Mouse (Mus musculus): ENCODE results near the gene March9.

The March9 gene

DNA sequence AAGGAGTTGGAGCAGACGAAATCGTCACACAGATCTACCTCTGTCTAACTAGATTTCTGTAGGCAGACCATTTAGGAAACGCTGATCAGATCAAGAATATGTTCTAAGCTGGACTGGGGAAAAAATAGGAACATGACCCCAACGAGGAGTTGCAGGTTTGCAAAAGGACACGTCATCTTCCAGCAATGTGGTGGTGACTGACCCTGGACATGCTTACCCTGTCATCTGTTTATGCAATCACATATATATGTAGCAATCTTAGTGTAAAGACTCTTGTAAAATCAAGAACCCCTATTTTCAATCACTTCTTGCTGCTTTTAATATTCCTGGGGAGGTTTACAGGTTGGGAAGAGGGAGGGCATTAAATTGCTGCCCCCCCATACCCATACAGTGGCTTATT, 2.5 kb upstream of the March9 start:
- DNase-seq: no peak

DNA sequence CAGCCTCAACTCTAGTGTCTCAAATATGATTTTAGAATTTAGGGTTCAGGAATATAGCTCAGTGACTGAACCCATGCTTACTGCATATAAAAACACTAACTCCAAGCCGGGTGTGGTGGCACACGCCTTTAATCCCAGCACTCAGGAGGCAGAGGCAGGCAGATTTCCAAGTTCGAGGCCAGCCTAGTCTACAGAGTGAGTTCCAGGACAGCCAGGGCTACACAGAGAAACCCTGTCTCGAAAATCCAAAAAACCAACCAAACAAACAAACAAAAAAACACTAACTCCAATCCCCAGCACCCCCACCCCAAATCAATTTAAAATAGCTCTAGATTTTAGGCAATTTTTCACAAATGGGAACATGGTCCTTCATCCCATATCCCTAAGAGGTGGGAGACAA, 2.1 kb upstream of the March9 start:
- peak in 1 of 2 experiments; percentile 38 for DNase-seq

DNA sequence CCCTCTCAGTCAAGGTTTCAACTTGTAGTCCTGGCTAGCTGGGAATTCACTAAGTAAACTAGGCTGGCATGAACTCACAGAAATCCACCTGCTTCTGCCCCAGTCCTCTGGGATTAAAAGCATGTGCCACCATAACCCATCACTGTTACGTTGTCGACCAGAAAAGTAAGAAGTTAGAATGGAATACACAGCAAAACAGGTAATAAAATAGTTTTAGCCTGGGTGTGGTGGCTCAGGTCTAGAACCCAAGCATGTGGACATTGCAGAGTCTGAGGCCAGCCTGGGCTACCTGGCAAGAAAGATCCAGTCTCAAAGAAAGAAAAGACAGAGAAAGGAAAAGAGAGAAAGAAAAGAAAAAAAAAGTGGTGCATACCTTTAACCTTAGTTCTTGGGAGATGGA, 1.5 kb upstream of the March9 start:
- no peak for DNase-seq

DNA sequence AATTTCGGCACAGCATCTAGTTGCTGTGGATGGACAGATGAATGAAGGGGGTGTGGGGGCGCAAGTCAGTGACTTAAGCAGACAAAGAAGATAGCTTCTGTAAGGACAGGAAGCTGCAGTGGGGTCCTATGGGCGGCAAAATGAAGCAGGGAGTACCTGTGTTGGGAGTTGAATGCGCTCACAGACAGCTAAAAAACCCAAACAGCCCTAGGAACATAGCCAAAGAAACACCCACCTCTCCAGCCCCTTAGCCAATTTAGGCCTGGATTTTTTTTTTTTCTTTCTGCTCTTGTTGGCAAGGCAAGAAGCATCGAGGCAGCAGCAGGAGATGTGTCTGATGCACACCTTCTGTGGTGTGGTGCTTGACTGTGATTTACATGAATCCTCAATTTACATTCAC, 1.1 kb upstream of the March9 start:
- DNase-seq: no peak

DNA sequence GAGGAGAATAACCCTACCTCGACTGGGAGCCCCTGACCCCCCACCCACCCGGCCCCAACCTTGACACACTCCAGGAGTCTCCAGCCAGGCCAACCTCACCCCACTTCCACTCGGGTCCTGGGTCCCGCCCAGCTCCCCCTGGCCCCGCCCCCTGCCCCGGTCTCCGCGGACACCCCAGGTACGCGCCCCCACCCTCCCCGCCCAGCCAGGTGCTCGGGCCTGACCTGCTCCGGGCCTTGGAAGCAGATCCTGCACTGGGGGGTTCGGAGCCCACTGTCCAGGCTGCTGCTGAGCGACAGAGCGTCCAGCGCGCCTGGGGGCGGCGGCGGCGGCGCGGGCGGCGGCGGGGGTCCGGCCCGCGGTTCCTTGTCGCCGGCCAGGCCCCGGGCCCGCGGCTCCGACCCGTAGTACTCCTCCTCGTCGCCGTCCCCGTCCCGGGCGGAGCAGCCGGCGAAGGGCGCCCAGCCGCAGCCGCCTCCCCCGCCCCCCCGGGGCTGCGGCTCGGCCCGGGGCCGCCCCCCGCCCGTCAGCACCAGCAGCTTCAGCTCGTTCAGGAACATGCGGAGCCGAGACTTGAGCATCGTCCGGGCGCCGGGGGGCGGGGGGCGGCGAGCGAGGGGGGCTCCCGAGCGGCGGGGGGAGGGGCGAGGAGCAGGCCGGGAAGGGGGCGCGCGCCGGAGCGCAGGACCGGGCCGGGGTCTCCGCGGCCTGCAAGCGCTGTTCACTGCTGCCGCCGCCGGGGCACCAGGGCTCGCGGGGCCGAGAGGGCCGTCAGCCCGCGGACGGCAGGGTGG, 613 bp downstream of the March9 start:
- peak in 1 of 2 experiments; percentile 66 for DNase-seq

DNA sequence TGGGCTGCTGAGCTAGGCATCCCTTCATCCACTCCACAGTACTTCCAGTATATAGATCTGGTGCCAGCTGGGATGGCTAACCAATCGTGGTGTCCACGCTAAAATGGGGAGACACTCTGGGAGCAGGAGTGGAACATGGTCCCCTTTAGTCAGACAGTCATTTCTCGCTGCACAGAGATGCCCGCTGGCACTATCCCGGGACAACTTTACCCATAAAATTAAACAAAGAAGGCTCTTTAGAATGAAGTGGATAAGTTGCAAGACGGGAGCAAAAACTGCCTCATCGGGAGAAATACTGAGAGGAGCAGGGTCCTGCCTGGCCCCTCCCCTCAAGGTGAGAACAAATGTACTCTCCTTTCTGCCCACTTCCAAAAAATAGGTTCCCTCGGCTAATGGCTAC, 1.3 kb downstream of the March9 start:
- DNase-seq: peak in 1 of 2 experiments; percentile 39

DNA sequence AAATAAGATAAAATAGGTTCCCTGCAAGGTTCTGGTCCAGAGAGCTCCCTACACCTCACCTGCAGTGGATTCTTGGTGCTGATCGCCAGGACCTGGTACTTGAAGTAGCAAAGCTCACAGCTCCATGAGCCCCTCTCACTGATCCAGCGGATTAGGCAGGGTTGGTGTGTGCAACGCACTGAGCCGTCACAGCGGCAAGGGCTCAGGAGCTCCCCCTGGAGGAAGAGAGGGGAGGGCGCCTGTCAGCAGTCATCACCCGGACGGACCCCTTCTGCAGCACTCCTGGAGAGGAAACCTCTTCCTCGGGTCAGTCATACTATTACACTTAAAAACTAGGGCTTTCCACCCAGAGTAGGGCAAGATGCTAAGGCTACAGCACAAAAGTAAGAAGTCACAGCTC, 1.8 kb downstream of the March9 start:
- DNase-seq: peak; percentile 83 to 89

DNA sequence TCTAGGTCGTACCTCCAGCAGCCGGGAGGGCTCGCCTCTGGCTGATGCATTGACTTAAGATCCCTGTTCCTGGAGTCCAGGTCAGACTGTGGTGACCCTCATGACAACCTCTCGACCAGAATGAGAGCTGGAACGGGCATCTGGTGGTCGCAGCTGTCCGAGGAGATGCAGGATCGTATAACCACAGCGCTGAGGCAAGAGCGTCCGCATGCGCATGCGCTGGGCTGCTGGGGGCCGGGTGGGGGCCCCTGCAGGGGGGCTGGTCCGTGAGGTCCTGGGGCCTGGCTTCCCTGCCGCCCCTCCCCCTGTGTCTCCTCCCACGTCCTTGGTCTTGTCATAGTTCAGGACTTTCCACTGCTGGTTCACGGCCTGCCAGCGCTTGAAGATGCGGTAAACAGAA, 3.5 kb downstream of the March9 start:
- peak in 1 of 2 experiments; percentile 39 for DNase-seq

DNA sequence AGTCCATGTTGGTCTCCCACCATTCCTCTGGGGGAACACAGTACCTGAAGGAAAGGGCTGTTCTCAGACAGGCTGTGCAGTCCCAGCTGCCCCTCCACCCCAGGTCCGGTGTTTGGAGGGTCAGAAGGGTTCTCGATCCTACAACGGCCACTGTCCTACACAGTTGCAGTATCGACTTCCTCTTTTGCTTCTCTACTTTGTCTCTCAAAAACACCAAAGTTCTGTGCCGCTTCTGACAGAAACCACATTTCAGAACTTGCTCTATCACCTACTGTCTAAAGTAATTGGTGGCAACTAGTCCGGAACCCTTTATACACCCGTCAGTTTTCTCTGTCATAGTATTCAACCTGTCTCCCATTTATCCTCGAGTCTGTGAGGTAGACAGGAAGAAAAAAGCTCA, 4.6 kb downstream of the March9 start:
- no peak for DNase-seq

DNA sequence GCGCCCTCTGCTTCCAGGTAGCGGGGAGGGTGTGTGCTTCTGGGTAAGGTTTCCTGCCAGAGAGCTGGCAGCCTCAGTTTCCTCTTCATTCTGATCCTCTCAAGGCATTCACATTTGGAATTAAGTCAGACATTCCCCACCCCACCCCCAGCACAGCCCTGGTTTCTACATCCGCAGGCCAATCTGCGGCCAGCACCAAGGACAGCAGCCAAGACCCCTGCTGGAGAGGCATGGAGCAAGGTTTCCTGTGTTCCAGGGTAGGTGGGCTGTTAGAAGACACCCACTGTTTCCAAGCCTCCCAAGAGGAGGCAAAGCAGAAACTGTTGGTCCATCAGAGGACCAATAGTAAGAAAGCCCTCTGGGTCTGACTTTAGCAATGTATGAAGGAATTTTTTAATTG, 5.3 kb downstream of the March9 start:
- DNase-seq: peak in 1 of 2 experiments; percentile 50

DNA sequence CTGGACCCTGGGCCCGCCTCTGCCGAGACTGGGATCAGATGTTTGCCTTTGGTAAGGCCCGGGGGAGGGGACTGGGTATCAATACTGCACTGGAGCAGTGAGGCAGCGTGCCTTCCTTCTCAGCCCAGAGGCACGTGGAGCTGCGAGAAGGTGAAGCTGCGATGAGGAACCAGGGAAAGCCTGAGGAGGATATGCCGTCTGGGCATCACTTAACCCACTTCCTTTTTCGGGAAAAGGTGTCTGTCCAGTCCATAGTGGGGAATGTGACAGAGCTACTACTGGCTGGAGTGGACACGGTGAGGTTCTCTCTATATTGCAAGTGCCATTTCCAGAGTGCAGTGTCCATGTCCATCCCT, 9.9 kb downstream of the March9 start:
- DNase-seq: no peak

DNA sequence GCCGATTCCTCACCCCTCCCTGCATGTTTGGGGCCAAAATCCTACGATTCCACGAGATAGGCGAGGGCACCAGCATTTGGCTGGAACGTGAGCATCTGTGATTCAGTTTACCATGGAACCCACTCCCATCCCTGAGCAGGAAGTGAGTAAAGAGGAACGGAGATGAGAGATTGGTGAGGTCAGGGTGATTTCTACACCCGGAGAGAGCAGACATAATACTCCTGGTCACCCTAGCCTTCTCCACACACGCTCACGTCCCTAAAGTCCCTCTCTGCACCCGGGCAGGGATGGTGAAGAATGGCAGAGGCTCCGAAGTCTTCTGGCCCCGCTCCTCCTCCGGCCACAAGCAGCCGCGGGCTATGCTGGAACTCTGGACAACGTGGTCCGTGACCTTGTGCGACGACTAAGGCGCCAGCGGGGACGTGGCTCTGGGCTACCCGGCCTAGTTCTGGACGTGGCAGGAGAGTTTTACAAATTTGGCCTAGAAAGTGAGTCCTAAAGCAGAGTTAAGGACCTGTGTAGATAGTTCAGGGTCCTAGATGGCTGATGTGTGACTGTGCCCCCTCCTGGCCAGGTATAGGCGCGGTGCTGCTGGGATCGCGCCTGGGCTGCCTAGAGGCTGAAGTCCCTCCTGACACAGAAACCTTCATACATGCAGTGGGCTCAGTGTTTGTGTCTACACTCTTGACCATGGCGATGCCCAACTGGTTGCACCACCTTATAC, 10.4 kb downstream of the March9 start:
- DNase-seq: peak in 1 of 2 experiments; percentile 47

DNA sequence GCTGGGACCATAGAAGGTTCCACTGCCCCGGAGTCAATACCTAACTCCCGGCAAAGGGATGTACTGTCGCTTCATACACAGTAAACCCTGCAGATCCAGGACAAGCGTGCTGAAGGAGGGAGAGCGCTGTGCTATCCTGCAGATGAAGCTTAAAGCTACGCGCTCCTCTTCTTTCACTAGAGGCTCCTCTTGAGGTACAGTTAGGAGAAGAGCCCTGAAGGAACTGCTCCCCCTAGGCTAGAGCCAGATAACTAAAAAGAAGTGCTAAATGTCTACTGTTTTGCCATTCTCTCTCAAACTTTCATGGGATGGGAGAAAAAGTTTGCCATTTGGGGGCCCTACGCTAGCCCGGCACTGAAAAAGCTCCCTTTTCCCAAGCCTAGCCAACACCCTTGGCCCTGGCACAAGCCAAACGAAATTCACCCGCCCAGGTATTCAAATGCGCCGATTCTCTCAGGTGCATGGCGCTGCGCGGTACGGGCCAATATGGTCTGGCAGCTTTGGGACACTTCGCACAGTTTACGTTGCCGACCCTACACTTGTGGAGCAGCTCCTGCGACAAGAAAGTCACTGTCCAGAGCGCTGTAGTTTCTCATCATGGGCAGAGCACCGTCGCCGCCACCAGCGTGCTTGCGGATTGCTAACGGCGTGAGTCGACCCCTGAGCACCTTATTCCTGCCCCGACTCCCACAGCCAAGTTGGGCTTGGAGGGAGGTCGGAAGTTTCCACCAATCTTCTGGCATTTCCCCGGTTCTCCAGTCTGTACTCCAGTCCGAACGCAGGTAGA, 11.2 kb downstream of the March9 start:
- DNase-seq: no peak

DNA sequence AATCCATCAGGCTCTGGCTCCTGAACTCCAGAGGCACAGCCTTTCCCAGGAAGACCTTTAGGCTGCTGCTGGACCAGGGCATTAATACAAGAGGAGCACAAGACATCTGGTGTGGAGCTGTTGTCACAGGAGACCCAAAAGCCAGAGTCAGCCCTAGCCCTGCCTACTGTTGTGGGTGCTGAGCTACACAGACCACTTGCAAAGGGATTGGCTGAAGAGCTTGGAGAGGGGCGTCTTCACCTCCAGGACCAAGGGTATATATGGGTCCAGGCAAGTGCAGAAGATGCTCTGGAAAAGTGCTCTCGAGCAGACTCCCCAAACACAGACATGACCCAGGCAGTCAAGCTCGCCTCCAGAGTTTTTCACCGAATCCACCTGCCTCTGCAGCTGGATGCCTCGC, 12.0 kb downstream of the March9 start, which contains the start of gene Cyp27b1:
Gene Cyp27b1 (plus strand): TSS at position 297 of the 400 bp plus-strand sequence.
- DNase-seq: no peak

DNA sequence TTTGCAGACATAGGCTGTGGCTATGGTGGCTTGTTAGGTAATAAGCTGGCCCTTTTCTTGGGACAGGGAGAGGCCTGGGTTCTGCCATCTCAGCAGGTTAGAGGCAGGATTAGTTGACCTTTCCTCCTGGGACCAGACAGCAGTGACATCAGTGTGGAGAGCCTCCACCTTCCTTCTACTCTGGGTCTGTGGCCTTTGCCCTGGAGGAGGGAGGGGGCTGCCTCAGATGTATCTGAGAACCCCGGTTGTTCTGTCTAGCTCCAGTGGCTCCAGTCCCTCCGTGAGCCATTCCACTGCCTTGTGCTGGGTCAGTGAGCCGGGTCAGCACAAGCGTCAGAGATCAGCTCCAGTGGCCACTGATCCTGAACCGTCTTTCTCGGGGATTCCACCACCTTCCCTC, 16.8 kb downstream of the March9 start:
- DNase-seq: no peak

DNA sequence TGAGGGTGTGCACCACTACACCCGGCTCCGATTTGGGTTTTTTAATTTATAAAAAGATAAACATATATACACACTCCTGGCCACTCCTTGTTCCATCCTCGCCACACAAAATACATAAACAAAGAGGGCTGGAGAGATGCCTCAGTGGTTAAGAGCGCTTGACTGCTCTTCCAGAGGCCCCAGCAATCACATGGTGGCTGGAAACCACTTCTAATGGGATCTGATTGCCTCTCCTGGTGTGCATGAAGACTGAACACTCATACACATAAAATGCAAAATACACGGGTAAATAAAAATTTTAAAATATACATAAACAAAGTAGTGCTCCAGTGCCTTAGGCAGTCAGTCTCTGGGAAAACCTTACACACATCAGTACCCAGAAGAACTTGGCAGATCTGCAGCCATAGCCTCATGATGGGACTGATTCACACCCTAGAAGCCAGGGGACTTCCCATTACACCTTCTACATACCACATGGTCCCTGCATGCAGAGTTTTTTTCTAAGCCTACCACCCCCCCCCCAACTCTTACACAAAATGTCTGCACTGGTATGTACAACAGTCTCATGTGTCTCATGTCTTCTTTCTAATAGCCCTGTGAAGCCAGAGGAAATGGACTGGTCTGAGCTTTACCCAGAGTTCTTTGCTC, 17.4 kb downstream of the March9 start:
- no peak for DNase-seq

DNA sequence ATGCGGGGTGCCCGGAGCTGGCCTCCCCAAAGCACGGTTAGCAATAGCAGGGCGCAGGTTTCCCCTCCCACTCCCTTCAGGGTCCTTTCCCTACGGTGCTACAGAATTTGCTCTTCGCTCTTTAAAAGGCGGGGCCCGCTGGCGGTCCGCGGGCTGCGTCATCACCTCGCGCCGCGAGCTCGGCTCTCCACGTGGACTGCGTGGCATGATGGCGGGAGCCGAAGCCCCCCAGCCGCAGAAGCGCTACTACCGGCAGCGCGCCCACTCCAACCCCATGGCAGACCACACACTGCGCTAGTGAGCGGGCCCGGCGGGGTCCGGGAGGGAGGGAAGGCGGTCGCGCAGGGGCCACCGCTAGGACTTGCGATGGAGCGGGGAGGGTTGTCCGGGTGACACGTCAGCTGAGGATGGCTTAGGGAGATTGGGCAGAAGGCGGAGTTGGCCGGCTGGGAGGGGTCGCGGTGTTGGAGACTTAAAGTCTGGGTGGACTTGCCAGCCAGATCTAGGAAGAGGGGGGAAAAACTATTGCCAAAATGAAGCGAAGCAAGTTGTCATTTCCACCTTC, 18.1 kb downstream of the March9 start:
- DNase-seq: peak; percentile 94 to 95

DNA sequence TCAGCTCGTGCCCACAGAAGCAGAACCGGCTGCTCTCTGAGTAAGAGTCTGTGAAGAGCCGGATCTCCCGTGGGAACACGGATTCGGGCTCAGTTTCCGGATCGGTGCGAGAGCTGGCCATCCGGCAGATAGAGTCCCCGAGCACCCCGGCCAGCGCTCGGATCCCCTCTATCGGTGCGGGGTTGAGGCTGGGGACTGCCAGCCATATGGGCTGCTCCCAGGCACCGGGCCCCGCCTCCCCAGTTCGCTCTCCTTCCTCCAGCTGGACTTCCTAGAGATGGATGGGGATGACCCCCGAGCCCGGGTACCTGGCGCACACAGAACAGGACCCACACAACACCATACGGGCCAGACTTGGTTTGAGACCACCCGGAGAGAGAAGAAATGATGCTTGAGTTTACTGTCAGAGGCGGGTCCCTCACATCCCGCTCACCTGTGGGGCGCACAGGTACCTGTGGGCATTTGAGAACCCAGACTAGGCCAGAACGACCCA, 18.7 kb downstream of the March9 start, which contains the start of the genes Mettl1 and Eef1akmt3:
Gene Mettl1 (plus strand): TSS at position 141 of the 493 bp plus-strand sequence.
Gene Eef1akmt3 (minus strand): TSS at position 240 of the 493 bp plus-strand sequence.
- peak in 1 of 2 experiments; percentile 72 for DNase-seq

DNA sequence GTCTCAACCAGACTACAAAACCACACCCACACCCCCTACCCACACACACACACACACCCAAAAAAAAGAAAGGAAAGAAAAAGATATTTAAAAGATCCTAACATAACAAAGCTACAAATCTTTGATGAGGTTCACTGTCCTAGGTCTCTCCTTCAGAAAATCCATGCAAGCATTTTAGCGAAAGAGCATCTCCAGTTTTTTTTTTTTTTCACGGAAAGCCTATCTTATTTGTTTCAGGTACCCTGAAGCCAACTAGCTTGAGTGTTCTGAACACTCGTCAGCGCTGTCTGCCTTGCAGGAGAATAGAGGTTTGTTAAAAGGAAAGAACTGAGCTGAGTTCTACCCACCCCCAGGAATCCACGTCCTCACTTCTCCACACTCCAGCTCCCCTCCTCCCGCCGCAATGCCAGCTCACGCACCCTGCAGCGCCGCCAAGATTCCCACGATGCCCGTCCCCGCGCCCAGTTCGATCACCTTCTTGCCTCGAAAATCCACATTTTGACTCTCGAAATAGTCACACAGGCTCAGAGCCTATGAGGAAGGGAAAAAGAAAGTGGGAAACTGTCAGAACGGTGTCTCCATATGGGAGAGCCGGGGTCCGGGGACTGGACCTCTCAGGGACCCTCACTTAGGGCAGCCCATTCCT, 19.3 kb downstream of the March9 start:
- DNase-seq: peak; percentile 41 to 59

DNA sequence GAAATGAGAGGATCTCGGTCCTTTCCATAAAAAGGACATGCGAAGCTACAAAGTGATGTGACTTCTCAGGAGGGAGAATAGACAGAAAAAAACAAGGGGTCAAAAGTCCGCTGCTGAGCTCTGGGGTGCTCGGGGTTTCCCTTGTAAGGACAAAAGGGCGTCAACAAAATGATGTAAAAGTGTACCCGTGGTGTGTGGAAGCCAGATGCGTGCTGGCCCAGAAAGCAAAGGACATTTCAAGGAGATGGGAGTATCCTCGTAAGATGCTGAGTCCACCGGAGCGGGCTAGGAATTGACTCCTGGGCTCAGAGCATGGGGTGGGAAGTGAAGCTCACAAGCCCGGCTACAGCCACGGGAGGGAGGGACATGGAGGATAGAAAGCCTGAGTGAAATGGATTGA, 22.3 kb downstream of the March9 start:
- no peak for DNase-seq

DNA sequence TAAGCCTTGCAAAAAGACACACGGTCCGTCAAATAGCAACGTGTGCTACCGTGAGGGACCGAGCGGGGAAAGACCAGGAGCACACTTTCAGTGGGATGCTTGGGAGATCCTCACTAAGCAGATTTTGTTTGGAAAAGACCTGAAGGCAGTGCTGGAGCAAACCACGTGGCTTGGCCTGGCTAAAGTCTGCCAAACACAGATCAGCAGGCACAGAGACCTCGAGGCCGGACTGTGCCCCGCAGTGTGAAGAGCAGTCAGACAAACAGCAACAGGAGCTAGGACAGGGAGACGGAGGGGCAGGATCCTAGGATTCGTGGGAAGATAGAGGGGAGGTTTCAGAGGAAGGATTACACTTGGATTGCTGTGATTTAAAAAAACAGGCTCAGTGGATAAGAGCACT, 23.7 kb downstream of the March9 start:
- no peak for DNase-seq

DNA sequence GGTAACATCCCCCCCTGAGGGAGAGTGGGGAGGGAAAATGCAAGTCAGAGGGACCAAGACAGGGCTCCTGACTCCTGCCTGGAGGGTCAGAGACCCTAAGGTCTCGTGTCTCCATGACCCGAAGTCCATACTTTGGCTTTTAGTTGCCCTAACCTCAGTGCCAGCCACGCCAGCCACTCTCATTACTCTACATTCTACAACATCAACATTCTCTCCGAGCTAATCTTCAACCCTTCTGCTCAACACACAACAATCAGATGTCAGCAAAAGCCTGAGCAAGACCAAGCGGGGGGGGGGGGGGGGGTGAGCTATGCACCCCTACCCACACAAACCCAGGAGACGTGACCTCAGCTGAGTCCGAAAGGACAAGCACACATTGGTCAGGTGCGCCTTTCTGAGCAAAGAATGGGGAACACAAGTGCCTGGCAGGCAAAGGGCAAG, 26.7 kb downstream of the March9 start:
- DNase-seq: no peak

Data from cerebellum, postnatal 25 days (tissue).